In genomic region chr7:119692302-119692701, GRCm38 (mm10) we compare ENCODE assay signal across 26 mouse cellular contexts. TPM values are rescaled to one million over a fixed set of nuclear protein-coding genes. Genes with fewer than 3 reads are reported as not detected.
"Had no signal": no experiment of that assay in that cellular context is flagged by ENCODE, and none has a peak within 500 bp of the region (broad histone marks: within the 10 kb centered on the region; RNA-seq: fewer than 3 reads in every experiment).

No protein-coding gene starts in this region.

- H3K27me3 ChIP-seq: liver, embryonic 12.5 days; midbrain, embryonic 12.5 days; neural tube, embryonic 13.5 days; neural tube, embryonic 15.5 days had no signal

- H3K27ac ChIP-seq: liver, embryonic 12.5 days; liver, embryonic 14.5 days; midbrain, embryonic 10.5 days; midbrain, embryonic 12.5 days; neural tube, embryonic 13.5 days; neural tube, embryonic 15.5 days had no signal

- ATAC-seq: liver, embryonic 12.5 days; midbrain, embryonic 16.5 days had no signal

- H3K9ac ChIP-seq: liver, embryonic 12.5 days; liver, embryonic 14.5 days; midbrain, embryonic 12.5 days; neural tube, embryonic 13.5 days; neural tube, embryonic 15.5 days had no signal

- H3K4me1 ChIP-seq: liver, embryonic 12.5 days; midbrain, embryonic 10.5 days; midbrain, embryonic 12.5 days; neural tube, embryonic 13.5 days; neural tube, embryonic 15.5 days had no signal

- H3K4me3 ChIP-seq: liver, embryonic 12.5 days; midbrain, embryonic 10.5 days; midbrain, embryonic 12.5 days; myocyte; neural tube, embryonic 13.5 days; neural tube, embryonic 15.5 days had no signal

- H3K36me3 ChIP-seq: liver, embryonic 12.5 days; midbrain, embryonic 10.5 days; midbrain, embryonic 12.5 days; neural tube, embryonic 13.5 days; neural tube, embryonic 15.5 days had no signal

- H3K9me3 ChIP-seq: liver, embryonic 12.5 days; midbrain, embryonic 10.5 days; midbrain, embryonic 12.5 days; neural tube, embryonic 13.5 days; neural tube, embryonic 15.5 days had no signal

- DNase-seq: lung, adult 18-20 months; midbrain, embryonic 14.5 days; retina, postnatal 1 day; right cerebral cortex, adult 18-20 months; right cerebral cortex, postnatal 25 days; right cerebral cortex, postnatal 4 days; spleen, adult 18-20 months; thymus, adult 18-20 months; thymus, postnatal 14 days; thymus, postnatal 36 days had no signal

- H3K4me2 ChIP-seq: liver, embryonic 12.5 days; midbrain, embryonic 12.5 days; neural tube, embryonic 13.5 days; neural tube, embryonic 15.5 days had no signal

RNA-seq across cellular contexts. Expression of gene Acsm4, which starts 2.5 kb away (rescaled TPM):
- total RNA-seq: liver, adult 2 months; megakaryocyte, adult 5-6 weeks; megakaryocyte-erythroid progenitor cell, adult 5-6 weeks had no signal
- polyA plus RNA-seq: liver, adult 2 months; liver, embryonic 12.5 days; liver, embryonic 14.5 days; liver, embryonic 16.5 days; midbrain, embryonic 10.5 days; midbrain, embryonic 12.5 days; midbrain, embryonic 14.5 days; midbrain, embryonic 16.5 days; myocyte; neural tube, embryonic 11.5 days; neural tube, embryonic 13.5 days; neural tube, embryonic 15.5 days; small intestine, adult 2 months; stomach, embryonic 14.5 days; stomach, embryonic 16.5 days had no signal
